Mouse (Mus musculus) heart, postnatal 4 days (tissue): ENCODE results near the gene Espnl. TPM values are rescaled to one million over a fixed set of nuclear protein-coding genes. Genes with fewer than 3 reads are reported as not detected.
A peak's percentile ranks its signal among the peaks of the same experiment; 100 is the strongest.

ENCODE experiments used
- DNase-seq: peaks from one replicate; pipeline ENCODE4 v3.0.0; 2021
- total RNA-seq, 2 experiments: library from RNA; stranded (reverse); gene quantifications; 2 replicates each; pipeline ENCODE4 v1.2.3; 2021

Gene Espnl
- total RNA-seq, 2 experiments from 2014 or later = 0.14 to 0.18 TPM

DNA sequence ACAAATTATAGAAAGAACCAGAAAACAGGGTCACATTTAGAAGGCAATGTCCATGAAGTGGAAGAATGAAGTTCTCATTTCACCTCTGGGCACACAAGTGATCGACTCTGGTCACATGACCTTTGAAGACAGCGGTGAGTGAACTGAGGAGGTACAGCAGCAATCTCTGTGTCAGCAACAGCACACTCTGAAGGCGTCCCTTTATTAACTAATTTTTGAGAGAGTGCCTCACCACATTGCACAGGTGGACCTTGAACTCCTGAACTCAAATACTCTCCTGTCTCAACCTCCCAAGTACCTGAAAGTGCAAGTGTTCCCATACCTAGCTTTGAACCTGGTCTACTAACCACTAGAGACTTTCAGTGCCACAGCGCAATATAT is 59.2 kb downstream of the Espnl start:
- no peak for DNase-seq

DNA sequence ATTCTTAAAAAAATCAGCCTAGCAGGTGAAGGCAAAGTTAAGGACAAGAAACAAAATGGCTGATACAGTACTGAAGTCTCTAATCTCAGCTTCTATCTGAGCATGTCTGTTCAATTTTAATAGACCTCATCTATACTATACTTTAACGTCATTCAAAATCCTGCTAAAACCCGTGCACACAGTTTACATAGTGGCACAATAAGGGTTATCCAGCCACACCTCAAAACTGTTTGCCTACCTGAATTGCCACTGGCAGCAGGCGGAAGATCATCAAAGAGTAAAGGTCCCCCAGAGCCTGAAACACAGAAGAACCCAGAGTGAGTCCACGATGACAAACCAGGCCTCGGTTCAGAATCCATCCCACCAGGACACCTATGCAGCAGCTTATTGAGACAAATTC is 68.5 kb downstream of the Espnl start:
- no peak for DNase-seq

DNA sequence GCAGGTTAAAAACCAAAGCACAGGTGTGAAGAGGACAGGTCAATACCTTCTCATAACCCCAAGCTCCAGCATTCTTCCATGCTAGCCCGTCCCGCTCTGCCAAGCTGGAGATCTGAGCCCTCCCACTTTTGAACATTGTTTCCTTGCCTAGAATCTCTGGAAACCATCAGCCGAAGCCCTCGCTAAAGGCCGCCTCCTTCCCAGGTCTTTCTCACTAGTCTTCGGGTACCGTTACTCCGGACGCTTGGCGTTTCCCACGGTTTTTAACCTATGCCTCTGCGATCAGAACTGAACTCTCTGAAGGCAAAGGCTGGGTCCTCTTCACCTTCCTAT is 76.0 kb downstream of the Espnl start:
- DNase-seq = peak; percentile 25

Other genes starting within 250 kb of the Espnl start
- gene Rbm44, start 177.0 kb upstream of the Espnl start, total RNA-seq = 1 to 10 TPM in 1 of 2 experiments, under 1 TPM in 1; 0.88 to 1.1 TPM
- 10 to 100 TPM; 24.3 to 26.8 TPM for gene Ramp1, start 142.3 kb upstream of the Espnl start, total RNA-seq
- 10 to 100 TPM; 49.3 to 55.0 TPM for gene Ube2f, start 71.8 kb upstream of the Espnl start, total RNA-seq
- 10 to 100 TPM; 14.4 to 17.5 TPM for gene Scly, start 23.7 kb upstream of the Espnl start, total RNA-seq
- 10 to 100 TPM; 51.2 to 55.4 TPM for gene Klhl30, start 28.9 kb downstream of the Espnl start, total RNA-seq
- gene Erfe, start 44.4 kb downstream of the Espnl start, total RNA-seq = 1 to 10 TPM; 1.1 to 1.4 TPM
- gene Ilkap, start 76.7 kb downstream of the Espnl start, total RNA-seq = 10 to 100 TPM; 58.2 to 59.1 TPM
- 10 to 100 TPM; 29.6 to 30.6 TPM for gene Hes6, start 92.0 kb downstream of the Espnl start, total RNA-seq
- gene Per2, start 137.2 kb downstream of the Espnl start, total RNA-seq = 10 to 100 TPM in 1 of 2 experiments, 1 to 10 TPM in 1; 8.5 to 11.2 TPM
- gene Traf3ip1, start 172.6 kb downstream of the Espnl start, total RNA-seq = 1 to 10 TPM; 4.3 to 4.6 TPM
- gene Asb1, start 218.5 kb downstream of the Espnl start, total RNA-seq = 10 to 100 TPM; 17.5 to 18.2 TPM